Mouse (Mus musculus): Measurements from ENCODE around the gene Lmf2. TPM values are rescaled to one million over a fixed set of nuclear protein-coding genes. Genes with fewer than 3 reads are reported as not detected.

The Lmf2 gene
- polyA plus RNA-seq, 1 experiment from 2014 or later: 53.7 TPM

GRCm38 (mm10) chr15:89308406-89309139 lies 46.9 kb downstream of the Lmf2 start:
- H3K27ac ChIP-seq (replicated peaks): no peak overlapping the region

GRCm38 (mm10) chr15:89307461-89307860 lies 48.0 kb downstream of the Lmf2 start:
- Histone ChIP-seq H3K27me3 (ENCODE audit: low read depth, poor library complexity, severe bottlenecking) (no peaks in the 10 kb centered on the region), H3K9me3 (replicated peaks) (no peaks in the 10 kb centered on the region), H3K4me3 (no peak overlapping the region), H3K36me3 (peaks cover 56% of the 10 kb centered on the region), H3K27ac (replicated peaks) (no peak overlapping the region), H3K4me1 (peaks cover 7% of the 10 kb centered on the region; the same call in 1 of the 2 replicates)
- DNase-seq (ENCODE audit: low spot score): no peak
- WGBS: 94% methylated on average over 13 of the region's 13 CpGs

More at GRCm38 (mm10) chr15:89308406-89309139, 46.9 kb downstream of the Lmf2 start:
- Histone ChIP-seq H3K9me3 (replicated peaks) (no peaks in the 10 kb centered on the region), H3K4me3 (no peak overlapping the region), H3K36me3 (peaks cover 44% of the 10 kb centered on the region), H3K27me3 (ENCODE audit: low read depth, poor library complexity, severe bottlenecking) (no peaks in the 10 kb centered on the region), H3K4me1 (peaks cover 19% of the 10 kb centered on the region)
- 91% methylated on average over 7 of the region's 7 CpGs for WGBS
- DNase-seq (ENCODE audit: low spot score): no peak

GRCm38 (mm10) chr15:89305966-89306365 lies 49.5 kb downstream of the Lmf2 start:
- Histone ChIP-seq H3K4me3 (no peak overlapping the region), H3K36me3 (peaks cover 71% of the 10 kb centered on the region), H3K27me3 (ENCODE audit: low read depth, poor library complexity, severe bottlenecking) (no peaks in the 10 kb centered on the region), H3K27ac (replicated peaks) (no peak overlapping the region), H3K9me3 (replicated peaks) (no peaks in the 10 kb centered on the region), H3K4me1 (peaks cover 5% of the 10 kb centered on the region; the same call in 1 of the 2 replicates)
- DNase-seq (ENCODE audit: low spot score): no peak
- WGBS: 60% methylated on average over 1 of the region's 1 CpGs

Small RNAs within 50 kb of the gene (microRNA-seq; reads per million reads assigned to microRNA genes)
- not detected for gene Mir6959

Other genes starting within 250 kb of the Lmf2 start
- gene Tubgcp6, start 232.5 kb downstream of the Lmf2 start, polyA plus RNA-seq (2016; fragmentation: Nextera tagmentation; extraction: Ambion mirVana): 24.7 and 25.6 TPM in 2 replicates
- 18.7 and 20.3 TPM in 2 replicates for gene Hdac10, start 227.0 kb downstream of the Lmf2 start, polyA plus RNA-seq (2016; fragmentation: Nextera tagmentation; extraction: Ambion mirVana)
- gene Mapk12, start 215.0 kb downstream of the Lmf2 start, polyA plus RNA-seq (2016; fragmentation: Nextera tagmentation; extraction: Ambion mirVana): 31.8 and 36.7 TPM in 2 replicates
- 38.8 and 47.4 TPM in 2 replicates for gene Mapk11, start 206.0 kb downstream of the Lmf2 start, polyA plus RNA-seq (2016; fragmentation: Nextera tagmentation; extraction: Ambion mirVana)
- gene Plxnb2, start 174.9 kb downstream of the Lmf2 start, polyA plus RNA-seq (2016; fragmentation: Nextera tagmentation; extraction: Ambion mirVana): 130 and 144 TPM in 2 replicates
- gene Dennd6b, start 159.2 kb downstream of the Lmf2 start, polyA plus RNA-seq (2016; fragmentation: Nextera tagmentation; extraction: Ambion mirVana): 27.7 and 37.3 TPM in 2 replicates
- 25.4 and 41.8 TPM in 2 replicates for gene Ppp6r2, start 144.1 kb downstream of the Lmf2 start, polyA plus RNA-seq (2016; fragmentation: Nextera tagmentation; extraction: Ambion mirVana)
- 78.3 and 93.5 TPM in 2 replicates for gene Sbf1, start 40.3 kb downstream of the Lmf2 start, polyA plus RNA-seq (2016; fragmentation: Nextera tagmentation; extraction: Ambion mirVana)
- gene Adm2, start 32.9 kb downstream of the Lmf2 start, polyA plus RNA-seq (2016; fragmentation: Nextera tagmentation; extraction: Ambion mirVana): 0.20 and 0.21 TPM in 2 replicates
- gene Miox, start 21.3 kb downstream of the Lmf2 start, polyA plus RNA-seq (2016; fragmentation: Nextera tagmentation; extraction: Ambion mirVana): not detected in 2 replicates
- gene Ncaph2, start 60 bp upstream of the Lmf2 start, polyA plus RNA-seq (2016; fragmentation: Nextera tagmentation; extraction: Ambion mirVana): 191 and 197 TPM in 2 replicates
- 6.4 and 7.1 TPM in 2 replicates for gene Sco2, start 18.2 kb upstream of the Lmf2 start, polyA plus RNA-seq (2016; fragmentation: Nextera tagmentation; extraction: Ambion mirVana)
- gene Tymp, start 21.4 kb upstream of the Lmf2 start, polyA plus RNA-seq (2016; fragmentation: Nextera tagmentation; extraction: Ambion mirVana): 1.5 and 1.6 TPM in 2 replicates
- 0.11 and 0.99 TPM in 2 replicates for gene Odf3b, start 23.6 kb upstream of the Lmf2 start, polyA plus RNA-seq (2016; fragmentation: Nextera tagmentation; extraction: Ambion mirVana)
- gene Klhdc7b, start 29.3 kb upstream of the Lmf2 start, polyA plus RNA-seq (2016; fragmentation: Nextera tagmentation; extraction: Ambion mirVana): not detected in 2 replicates
- not detected in 2 replicates for gene Syce3, start 54.8 kb upstream of the Lmf2 start, polyA plus RNA-seq (2016; fragmentation: Nextera tagmentation; extraction: Ambion mirVana)
- gene Cpt1b, start 70.2 kb upstream of the Lmf2 start, polyA plus RNA-seq (2016; fragmentation: Nextera tagmentation; extraction: Ambion mirVana): 0.83 and 0.97 TPM in 2 replicates
- gene C730034F03Rik, start 73.9 kb upstream of the Lmf2 start, polyA plus RNA-seq (2016; fragmentation: Nextera tagmentation; extraction: Ambion mirVana): 4.7 and 5.4 TPM in 2 replicates
- gene Gm44502, start 74.0 kb upstream of the Lmf2 start, polyA plus RNA-seq (2016; fragmentation: Nextera tagmentation; extraction: Ambion mirVana): 0.20 TPM in 1 of 2 replicates, not detected in the other
- gene Chkb, start 74.2 kb upstream of the Lmf2 start, polyA plus RNA-seq (2016; fragmentation: Nextera tagmentation; extraction: Ambion mirVana): 44.1 and 53.4 TPM in 2 replicates
- 26.4 and 38.3 TPM in 2 replicates for gene Mapk8ip2, start 98.3 kb upstream of the Lmf2 start, polyA plus RNA-seq (2016; fragmentation: Nextera tagmentation; extraction: Ambion mirVana)
- gene Arsa, start 121.8 kb upstream of the Lmf2 start, polyA plus RNA-seq (2016; fragmentation: Nextera tagmentation; extraction: Ambion mirVana): 13.5 and 14.0 TPM in 2 replicates
- gene Shank3, start 144.0 kb upstream of the Lmf2 start, polyA plus RNA-seq (2016; fragmentation: Nextera tagmentation; extraction: Ambion mirVana): 2.1 and 2.6 TPM in 2 replicates
- gene Acr, start 212.7 kb upstream of the Lmf2 start, polyA plus RNA-seq (2016; fragmentation: Nextera tagmentation; extraction: Ambion mirVana): 0.10 and 0.47 TPM in 2 replicates
- gene Rabl2, start 236.3 kb upstream of the Lmf2 start, polyA plus RNA-seq (2016; fragmentation: Nextera tagmentation; extraction: Ambion mirVana): 80.1 and 80.7 TPM in 2 replicates

All from midbrain, embryonic 10.5 days (tissue).